Mouse (Mus musculus) embryonic fibroblast, embryonic 13.5 days (primary cell): ENCODE results near the gene Ttc13. TPM values are rescaled to one million over a fixed set of nuclear protein-coding genes. Genes with fewer than 3 reads are reported as not detected.
A peak's percentile ranks its signal among the peaks of the same experiment; 100 is the strongest.

Experiments used
- H3K27ac ChIP-seq: 2 replicates; pipeline ENCODE4 v1.5.1; 2012; ENCODE audit warnings: low read length, control low read depth, inconsistent platforms; ENCODE audit not compliant: insufficient read depth
- H3K4me1 ChIP-seq: 2 replicates; pipeline ENCODE4 v1.6.1; 2011; ENCODE audit warnings: low read length; ENCODE audit not compliant: control insufficient read depth, insufficient read depth
- H3K4me3 ChIP-seq: 2 replicates; pipeline ENCODE4 v1.5.1; 2011; ENCODE audit warnings: mild to moderate bottlenecking, control low read depth, low read length; ENCODE audit not compliant: insufficient read depth
- CTCF ChIP-seq: IDR thresholded peaks from 2 replicates; pipeline ENCODE4 v1.5.1; 2011; ENCODE audit warnings: mild to moderate bottlenecking, control low read depth, low read length, moderate library complexity, borderline replicate concordance; ENCODE audit not compliant: insufficient read depth
- POLR2A ChIP-seq: IDR thresholded peaks from 2 replicates; pipeline ENCODE4 v1.6.1; 2011; ENCODE audit warnings: low read depth, mild to moderate bottlenecking, control low read depth, low read length, moderate library complexity
- polyA plus RNA-seq: library from polyadenylated mRNA; stranded (reverse); fragments of >200 nt; gene quantifications from 2 replicates; pipeline ENCODE4 v1.2.4, GENCODE M21; 2011; ENCODE audit warnings: low read depth; ENCODE audit not compliant: missing spikeins, insufficient read length

The Ttc13 gene
- polyA plus RNA-seq, 1 experiment = 54.1 TPM

DNA sequence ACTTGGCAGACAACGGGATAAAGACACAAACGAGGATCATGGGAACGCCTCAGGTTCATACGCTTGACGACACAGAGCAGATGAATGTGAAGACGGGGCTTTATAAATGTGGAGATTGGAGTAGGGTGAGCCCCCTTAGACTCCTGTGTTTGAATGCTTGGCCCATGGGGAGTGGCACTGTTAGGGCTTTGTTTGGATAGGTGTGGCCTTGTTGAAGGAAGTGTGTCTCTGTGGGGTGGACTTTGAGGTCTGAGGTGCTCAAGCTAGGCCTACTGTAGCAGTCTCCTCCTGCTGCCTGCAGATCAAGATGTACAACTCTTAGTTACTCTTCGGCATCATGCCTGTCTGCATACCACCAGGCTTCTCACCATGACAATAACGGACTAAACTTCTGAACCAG, 16.0 kb downstream of the Ttc13 start:
- H3K4me1 ChIP-seq = no peaks in the 10 kb centered on the region
- TF ChIP-seq POLR2A (no peak), CTCF (no peak)
- no peak overlapping the region for H3K27ac ChIP-seq
- no peak overlapping the region for H3K4me3 ChIP-seq

- no peak overlapping the region for H3K4me3 ChIP-seq
- H3K27ac ChIP-seq = no peak overlapping the region
- TF ChIP-seq POLR2A = no peak
- TF ChIP-seq CTCF = no peak
- H3K4me1 ChIP-seq = no peaks in the 10 kb centered on the region
Measured at GRCm38 (mm10) chr8:124704376-124704775, 17.4 kb downstream of the Ttc13 start.

- Histone ChIP-seq H3K4me1 (no peaks in the 10 kb centered on the region), H3K27ac (no peak overlapping the region), H3K4me3 (no peak overlapping the region)
- TF ChIP-seq CTCF (no peak), POLR2A (no peak)
Measured at GRCm38 (mm10) chr8:124703526-124703925, 18.3 kb downstream of the Ttc13 start.

DNA sequence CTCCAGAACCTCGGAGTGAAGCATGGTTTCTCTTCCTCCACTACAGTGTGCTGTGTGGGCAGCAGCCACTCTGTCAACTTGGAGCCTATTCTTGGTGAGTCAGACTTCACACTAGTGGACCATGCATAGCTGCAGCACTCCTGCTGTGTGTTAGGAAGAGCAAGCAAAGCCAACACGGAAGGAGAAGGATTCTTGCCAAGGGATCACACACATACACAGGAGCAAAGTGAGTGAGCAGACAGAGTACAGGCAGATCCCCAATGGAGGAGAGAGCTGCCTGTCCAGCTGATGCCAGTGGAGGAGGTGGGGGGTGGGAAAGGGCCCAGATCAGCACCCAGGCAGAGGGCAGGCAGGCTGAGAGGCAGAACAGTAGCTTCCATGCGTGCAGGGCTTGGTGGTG, 19.6 kb downstream of the Ttc13 start:
- H3K27ac ChIP-seq = no peak overlapping the region
- TF ChIP-seq POLR2A = no peak
- TF ChIP-seq CTCF = no peak
- H3K4me1 ChIP-seq = no peaks in the 10 kb centered on the region
- no peak overlapping the region for H3K4me3 ChIP-seq

DNA sequence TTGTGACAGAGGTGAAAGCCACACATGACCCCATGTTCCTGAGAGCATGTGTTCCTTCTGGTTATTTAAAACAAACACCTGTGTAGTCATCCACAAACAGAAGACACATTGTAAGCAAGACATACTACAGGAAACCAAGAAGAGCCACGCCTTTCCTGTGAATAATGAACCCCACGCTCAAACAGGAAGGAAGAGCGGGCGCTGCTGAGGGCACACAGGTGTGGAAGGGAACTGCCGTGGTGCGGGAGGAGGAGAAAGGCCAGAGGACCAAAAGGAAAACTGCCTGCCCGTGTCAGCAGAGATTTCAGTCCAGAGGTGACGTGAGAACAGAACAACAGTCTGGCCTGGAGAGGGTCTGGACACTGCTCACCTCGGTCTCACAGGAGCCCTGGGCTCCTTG, 20.8 kb downstream of the Ttc13 start:
- TF ChIP-seq CTCF (no peak), POLR2A (no peak)

GRCm38 (mm10) chr8:124700271-124700670, 21.5 kb downstream of the Ttc13 start:
- TF ChIP-seq POLR2A = no peak
- no peak for TF ChIP-seq CTCF
- H3K4me1 ChIP-seq = no peaks in the 10 kb centered on the region

More for the DNA sequence above, 20.8 kb downstream of the Ttc13 start:
- no peaks in the 10 kb centered on the region for H3K4me1 ChIP-seq
- H3K4me3 ChIP-seq = no peak overlapping the region
- no peak overlapping the region for H3K27ac ChIP-seq

GRCm38 (mm10) chr8:124695424-124696100, 26.2 kb downstream of the Ttc13 start:
- no peak for TF ChIP-seq POLR2A
- no peak for TF ChIP-seq CTCF
- Histone ChIP-seq H3K27ac (no peak overlapping the region), H3K4me3 (no peak overlapping the region), H3K4me1 (no peaks in the 10 kb centered on the region)

More at GRCm38 (mm10) chr8:124700271-124700670, 21.5 kb downstream of the Ttc13 start:
- Histone ChIP-seq H3K27ac (no peak overlapping the region), H3K4me3 (no peak overlapping the region)

GRCm38 (mm10) chr8:124691706-124692105, 30.1 kb downstream of the Ttc13 start:
- no peak for TF ChIP-seq CTCF
- TF ChIP-seq POLR2A = no peak
- H3K4me1 ChIP-seq = no peaks in the 10 kb centered on the region

DNA sequence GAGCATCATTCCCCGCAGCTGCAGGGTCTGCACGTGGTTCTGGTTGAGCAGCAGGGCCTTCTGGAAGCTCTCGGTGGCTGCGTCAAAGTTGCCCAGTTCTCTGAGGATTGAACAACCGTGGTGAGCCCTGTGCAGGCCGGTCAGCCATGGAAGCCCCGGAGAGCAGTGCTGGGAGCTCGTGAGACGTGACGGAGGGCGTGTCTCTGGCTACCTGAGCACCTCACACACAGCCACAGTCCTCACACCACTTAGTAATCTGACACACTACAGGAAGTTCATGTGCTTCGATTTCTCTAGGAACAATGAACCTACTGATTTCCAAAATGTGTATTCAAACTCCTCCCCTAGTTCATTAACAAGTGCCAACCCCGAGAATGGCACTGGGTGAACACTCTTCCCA, 32.9 kb downstream of the Ttc13 start:
- no peak for TF ChIP-seq CTCF
- TF ChIP-seq POLR2A = no peak
- Histone ChIP-seq H3K27ac (no peak overlapping the region), H3K4me1 (no peaks in the 10 kb centered on the region), H3K4me3 (no peak overlapping the region)

More at GRCm38 (mm10) chr8:124691706-124692105, 30.1 kb downstream of the Ttc13 start:
- no peak overlapping the region for H3K27ac ChIP-seq
- no peak overlapping the region for H3K4me3 ChIP-seq

DNA sequence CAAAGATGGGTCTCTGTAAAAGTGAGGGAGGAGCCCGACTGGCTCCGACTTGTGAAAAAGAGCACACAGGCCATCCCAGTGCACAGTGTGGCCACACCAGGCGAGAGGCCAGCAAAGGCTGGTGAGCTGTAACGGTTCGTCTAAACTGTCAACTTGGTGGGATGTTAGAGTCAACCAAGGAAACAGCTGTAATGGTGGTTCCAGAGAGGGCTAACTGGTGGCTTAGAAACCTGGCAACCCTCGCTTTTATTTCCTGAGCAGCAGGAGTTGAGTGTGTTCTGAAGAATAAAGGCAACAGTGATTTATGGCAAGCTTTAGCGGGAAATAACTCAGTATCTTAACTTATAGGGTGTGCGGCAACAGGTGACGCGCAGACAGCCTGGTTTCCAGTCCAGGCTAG, 39.6 kb downstream of the Ttc13 start:
- Histone ChIP-seq H3K27ac (no peak overlapping the region), H3K4me3 (no peak overlapping the region), H3K4me1 (peaks cover 7% of the 10 kb centered on the region; the same call in 1 of the 2 replicates)
- TF ChIP-seq CTCF (no peak), POLR2A (no peak)

GRCm38 (mm10) chr8:124681792-124682157, 40.0 kb downstream of the Ttc13 start:
- Histone ChIP-seq H3K4me3 (no peak overlapping the region), H3K4me1 (peaks cover 7% of the 10 kb centered on the region; the same call in 1 of the 2 replicates), H3K27ac (0 out of 2 replicates have a peak overlapping the region, but pooled peaks have one; percentile 14)
- no peak for TF ChIP-seq POLR2A
- TF ChIP-seq CTCF = no peak
